Mouse (Mus musculus): ENCODE results near the gene Gpr1. TPM values are rescaled to one million over a fixed set of nuclear protein-coding genes. Genes with fewer than 3 reads are reported as not detected.
"Not testable (repeated sequence)": the region's sequence is repeated elsewhere in the genome, so short reads cannot be mapped to it uniquely, and the experiment has no call there.

The Gpr1 gene
- total and polyA plus RNA-seq, 3 experiments = not detected

- H3K4me1 ChIP-seq (ENCODE audit: control insufficient read depth in 1 of 2, insufficient read depth in 2 of 2) = no peaks in the 10 kb centered on the region
- no peaks in the 10 kb centered on the region for H3K79me2 ChIP-seq (replicated peaks; ENCODE audit: control insufficient read depth, extremely low read depth, insufficient read depth, poor library complexity, severe bottlenecking)
- no peak overlapping the region for H3K4me3 ChIP-seq (replicated peaks in 1 of 3; ENCODE audit: low read depth in 2 of 3, low read length in 2 of 3, poor library complexity in 1 of 3)
- in situ Hi-C loops (cut with MboI; ENCODE audit: low pct_ligation_motif_present, low pct_unique_long_range_greater_than_20kb, low sequenced_read_pairs) (no loop called here), dilution Hi-C loops (cut with MboI; ENCODE audit: extremely low pct_ligation_motif_present, extremely low pct_unique_long_range_greater_than_20kb, low sequenced_read_pairs) (no loop called here)
- no peak overlapping the region for H3K27ac ChIP-seq (ENCODE audit: insufficient read depth, low read depth)
- H3K9ac ChIP-seq (ENCODE audit: insufficient read depth, low read depth) = no peak overlapping the region
- H3K36me3 ChIP-seq (replicated peaks in 1 of 2; ENCODE audit: control insufficient read depth in 1 of 2, insufficient read depth in 1 of 2, low read length in 1 of 2) = no peaks in the 10 kb centered on the region
- no peaks in the 10 kb centered on the region for H3K27me3 ChIP-seq (replicated peaks)
- TF ChIP-seq MYC (IDR thresholded peaks at IDR 0.05; ENCODE audit: low read depth, low read length) = no peak
- DNase-seq (ENCODE audit: extremely low read depth) = no peak
- H3K4me2 ChIP-seq (ENCODE audit: insufficient read depth, low read depth, poor library complexity, severe bottlenecking) = no peak overlapping the region
- no peaks in the 10 kb centered on the region for H3K9me3 ChIP-seq (replicated peaks; ENCODE audit: low read length)
Measured at GRCm38 (mm10) chr1:63192306-63193065, 21.9 kb downstream of the Gpr1 start.

- no peak for DNase-seq (ENCODE audit: extremely low read depth)
- Histone ChIP-seq H3K27me3 (replicated peaks) (no peaks in the 10 kb centered on the region), H3K9ac (ENCODE audit: insufficient read depth, low read depth) (no peak overlapping the region), H3K4me1 (ENCODE audit: control insufficient read depth in 1 of 2, insufficient read depth in 2 of 2) (no peaks in the 10 kb centered on the region), H3K4me3 (replicated peaks in 1 of 3; ENCODE audit: low read depth in 2 of 3, low read length in 2 of 3, poor library complexity in 1 of 3) (no peak overlapping the region), H3K27ac (ENCODE audit: insufficient read depth, low read depth) (no peak overlapping the region), H3K9me3 (replicated peaks; ENCODE audit: low read length) (no peaks in the 10 kb centered on the region), H3K4me2 (ENCODE audit: insufficient read depth, low read depth, poor library complexity, severe bottlenecking) (no peak overlapping the region), H3K79me2 (replicated peaks; ENCODE audit: control insufficient read depth, extremely low read depth, insufficient read depth, poor library complexity, severe bottlenecking) (no peaks in the 10 kb centered on the region), H3K36me3 (replicated peaks in 1 of 2; ENCODE audit: control insufficient read depth in 1 of 2, insufficient read depth in 1 of 2, low read length in 1 of 2) (no peaks in the 10 kb centered on the region)
- in situ Hi-C loops (cut with MboI; ENCODE audit: low pct_ligation_motif_present, low pct_unique_long_range_greater_than_20kb, low sequenced_read_pairs) = no loop called here
- dilution Hi-C loops (cut with MboI; ENCODE audit: extremely low pct_ligation_motif_present, extremely low pct_unique_long_range_greater_than_20kb, low sequenced_read_pairs) = no loop called here
- TF ChIP-seq MAFK (IDR thresholded peaks at IDR 0.05; ENCODE audit: insufficient replicate concordance, low read length) (no peak), SIN3A (IDR thresholded peaks at IDR 0.05; ENCODE audit: low read length) (no peak), ZMIZ1 (IDR thresholded peaks at IDR 0.05; ENCODE audit: low read depth, low read length) (no peak), ZKSCAN1 (IDR thresholded peaks at IDR 0.05; ENCODE audit: borderline replicate concordance, low read depth, low read length) (no peak)
Measured at GRCm38 (mm10) chr1:63190851-63191250, 23.5 kb downstream of the Gpr1 start.

DNA sequence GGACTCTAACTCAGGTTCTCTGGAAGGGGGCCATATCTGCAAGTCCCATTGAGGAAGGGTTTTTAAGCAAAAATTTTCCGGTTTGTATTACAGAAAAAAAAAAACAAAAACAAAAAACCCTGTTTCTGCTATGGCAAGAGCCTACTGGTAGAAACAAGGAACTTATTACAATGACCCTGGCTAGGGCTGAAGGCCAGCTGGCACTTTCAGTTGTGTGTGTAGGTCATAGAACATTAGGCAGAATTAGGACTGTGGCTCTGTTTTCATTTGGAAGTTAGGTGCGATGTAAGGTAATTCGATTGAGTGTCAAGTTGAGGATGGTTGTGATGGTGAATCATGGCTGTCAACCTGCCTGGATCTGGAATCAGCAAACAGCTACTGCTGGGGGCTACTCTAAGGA lies 25.8 kb downstream of the Gpr1 start:
- Histone ChIP-seq H3K4me3 (replicated peaks in 1 of 3; ENCODE audit: low read depth in 2 of 3, low read length in 2 of 3, poor library complexity in 1 of 3) (no peak overlapping the region), H3K9me3 (replicated peaks; ENCODE audit: low read length) (no peaks in the 10 kb centered on the region), H3K79me2 (replicated peaks; ENCODE audit: control insufficient read depth, extremely low read depth, insufficient read depth, poor library complexity, severe bottlenecking) (no peaks in the 10 kb centered on the region), H3K36me3 (replicated peaks in 1 of 2; ENCODE audit: control insufficient read depth in 1 of 2, insufficient read depth in 1 of 2, low read length in 1 of 2) (peaks cover 0 to 3% of the 10 kb centered on the region in 2 experiments), H3K27me3 (replicated peaks) (no peaks in the 10 kb centered on the region), H3K27ac (ENCODE audit: insufficient read depth, low read depth) (no peak overlapping the region), H3K4me1 (ENCODE audit: control insufficient read depth in 1 of 2, insufficient read depth in 2 of 2) (no peaks in the 10 kb centered on the region), H3K4me2 (ENCODE audit: insufficient read depth, low read depth, poor library complexity, severe bottlenecking) (no peak overlapping the region), H3K9ac (ENCODE audit: insufficient read depth, low read depth) (no peak overlapping the region)
- dilution Hi-C loops (cut with MboI; ENCODE audit: extremely low pct_ligation_motif_present, extremely low pct_unique_long_range_greater_than_20kb, low sequenced_read_pairs) (no loop called here), in situ Hi-C loops (cut with MboI; ENCODE audit: low pct_ligation_motif_present, low pct_unique_long_range_greater_than_20kb, low sequenced_read_pairs) (no loop called here)
- TF ChIP-seq USF2 (conservative IDR thresholded peaks at IDR 0.05; ENCODE audit: low read depth, low read length) = no peak
- no peak for TF ChIP-seq UBTF (IDR thresholded peaks at IDR 0.05; ENCODE audit: low read depth, low read length)
- TF ChIP-seq ELF1 (IDR thresholded peaks at IDR 0.05; ENCODE audit: low read depth, low read length) = no peak
- no peak for TF ChIP-seq POLR2A (IDR thresholded peaks at IDR 0.05; ENCODE audit: low read depth, low read length)
- no peak for TF ChIP-seq MYC (IDR thresholded peaks at IDR 0.05; ENCODE audit: low read depth, low read length)
- no peak for TF ChIP-seq MAFK (IDR thresholded peaks at IDR 0.05; ENCODE audit: insufficient replicate concordance, low read length)
- no peak for TF ChIP-seq CHD2 (IDR thresholded peaks at IDR 0.05; ENCODE audit: low read length)
- TF ChIP-seq JUND (conservative IDR thresholded peaks at IDR 0.05; ENCODE audit: low read depth, low read length) = no peak
- no peak for TF ChIP-seq MAZ (IDR thresholded peaks at IDR 0.05; ENCODE audit: low read depth, low read length)
- TF ChIP-seq TBP (conservative IDR thresholded peaks at IDR 0.05; ENCODE audit: low read depth, low read length) = no peak
- no peak for DNase-seq (ENCODE audit: extremely low read depth)

- H3K4me2 ChIP-seq (ENCODE audit: insufficient read depth, low read depth, poor library complexity, severe bottlenecking); dilution Hi-C loops (cut with MboI; ENCODE audit: extremely low pct_ligation_motif_present, extremely low pct_unique_long_range_greater_than_20kb, low sequenced_read_pairs); H3K9ac ChIP-seq (ENCODE audit: insufficient read depth, low read depth); H3K27me3 ChIP-seq (replicated peaks); H3K79me2 ChIP-seq (replicated peaks; ENCODE audit: control insufficient read depth, extremely low read depth, insufficient read depth, poor library complexity, severe bottlenecking); H3K4me3 ChIP-seq (replicated peaks in 1 of 3; ENCODE audit: low read depth in 2 of 3, low read length in 2 of 3, poor library complexity in 1 of 3); H3K4me1 ChIP-seq (ENCODE audit: control insufficient read depth in 1 of 2, insufficient read depth in 2 of 2); DNase-seq (ENCODE audit: extremely low read depth); H3K9me3 ChIP-seq (replicated peaks; ENCODE audit: low read length); H3K27ac ChIP-seq (ENCODE audit: insufficient read depth, low read depth); in situ Hi-C loops (cut with MboI; ENCODE audit: low pct_ligation_motif_present, low pct_unique_long_range_greater_than_20kb, low sequenced_read_pairs): not testable (repeated sequence)
- peaks cover 5 to 24% of the 10 kb centered on the region in 2 experiments for H3K36me3 ChIP-seq (replicated peaks in 1 of 2; ENCODE audit: control insufficient read depth in 1 of 2, insufficient read depth in 1 of 2, low read length in 1 of 2)
Measured at GRCm38 (mm10) chr1:63185430-63185829, 28.9 kb downstream of the Gpr1 start.

All from CH12.LX (cell line).